Mouse (Mus musculus): Measurements from ENCODE around the gene Fbln5. TPM values are rescaled to one million over a fixed set of nuclear protein-coding genes. Genes with fewer than 3 reads are reported as not detected.

Gene Fbln5
- total and polyA plus RNA-seq, 3 experiments: 0.22 TPM; not detected in 2

- TF ChIP-seq GATA1 (IDR thresholded peaks at IDR 0.05; ENCODE audit: borderline replicate concordance, low read length) (no peak), TAL1 (conservative IDR thresholded peaks at IDR 0.05; ENCODE audit: low read depth, low read length) (no peak), CTCF (IDR thresholded peaks at IDR 0.05; ENCODE audit: low read depth, low read length) (no peak), POLR2AphosphoS5 (IDR thresholded peaks at IDR 0.05; ENCODE audit: insufficient replicate concordance, low read depth, low read length) (no peak), GATA2 (IDR thresholded peaks at IDR 0.05; ENCODE audit: borderline replicate concordance, low read depth, low read length) (no peak)
- no peak for ATAC-seq (ENCODE audit: extremely low read depth, insufficient number of reproducible peaks, low FRiP score, poor library complexity, severe bottlenecking)
- peaks cover 28% of the 10 kb centered on the region for H3K27me3 ChIP-seq (ENCODE audit: insufficient read depth, low read length)
- no peak overlapping the region for H3K4me3 ChIP-seq (ENCODE audit: low read depth, low read length)
- H3K4me1 ChIP-seq (ENCODE audit: insufficient read depth, low read depth, low read length): no peaks in the 10 kb centered on the region
- H3K36me3 ChIP-seq (replicated peaks): no peaks in the 10 kb centered on the region
- H3K9me3 ChIP-seq (replicated peaks): no peaks in the 10 kb centered on the region
- no peak for DNase-seq (ENCODE audit: low spot score)
These were observed 20.5 kb downstream of the Fbln5 start for GRCm38 (mm10) chr12:101798189-101798922.

- H3K27me3 ChIP-seq (ENCODE audit: insufficient read depth, low read length): peaks cover 25% of the 10 kb centered on the region
- no peak overlapping the region for H3K4me3 ChIP-seq (ENCODE audit: low read depth, low read length)
- H3K9me3 ChIP-seq (replicated peaks): no peaks in the 10 kb centered on the region
- no peak for DNase-seq (ENCODE audit: low spot score)
- no peaks in the 10 kb centered on the region for H3K36me3 ChIP-seq (replicated peaks)
- TF ChIP-seq TAL1 (conservative IDR thresholded peaks at IDR 0.05; ENCODE audit: low read depth, low read length) (no peak), CTCF (IDR thresholded peaks at IDR 0.05; ENCODE audit: low read depth, low read length) (no peak), GATA1 (IDR thresholded peaks at IDR 0.05; ENCODE audit: borderline replicate concordance, low read length) (no peak), POLR2AphosphoS5 (IDR thresholded peaks at IDR 0.05; ENCODE audit: insufficient replicate concordance, low read depth, low read length) (no peak), GATA2 (IDR thresholded peaks at IDR 0.05; ENCODE audit: borderline replicate concordance, low read depth, low read length) (no peak)
- no peak for ATAC-seq (ENCODE audit: extremely low read depth, insufficient number of reproducible peaks, low FRiP score, poor library complexity, severe bottlenecking)
- H3K4me1 ChIP-seq (ENCODE audit: insufficient read depth, low read depth, low read length): no peaks in the 10 kb centered on the region
These were observed 24.4 kb downstream of the Fbln5 start for GRCm38 (mm10) chr12:101794458-101794857.

- H3K4me3 ChIP-seq (ENCODE audit: low read depth, low read length): no peak overlapping the region
- no peak for TF ChIP-seq GATA1 (IDR thresholded peaks at IDR 0.05; ENCODE audit: borderline replicate concordance, low read length)
- TF ChIP-seq TAL1 (conservative IDR thresholded peaks at IDR 0.05; ENCODE audit: low read depth, low read length): no peak
- TF ChIP-seq CTCF (IDR thresholded peaks at IDR 0.05; ENCODE audit: low read depth, low read length): no peak
- no peak for TF ChIP-seq POLR2AphosphoS5 (IDR thresholded peaks at IDR 0.05; ENCODE audit: insufficient replicate concordance, low read depth, low read length)
- no peak for TF ChIP-seq GATA2 (IDR thresholded peaks at IDR 0.05; ENCODE audit: borderline replicate concordance, low read depth, low read length)
- no peak for ATAC-seq (ENCODE audit: extremely low read depth, insufficient number of reproducible peaks, low FRiP score, poor library complexity, severe bottlenecking)
- no peaks in the 10 kb centered on the region for H3K9me3 ChIP-seq (replicated peaks)
- no peak for DNase-seq (ENCODE audit: low spot score)
- no peaks in the 10 kb centered on the region for H3K36me3 ChIP-seq (replicated peaks)
- peaks cover 21% of the 10 kb centered on the region for H3K27me3 ChIP-seq (ENCODE audit: insufficient read depth, low read length)
- H3K4me1 ChIP-seq (ENCODE audit: insufficient read depth, low read depth, low read length): no peaks in the 10 kb centered on the region
These were observed 25.6 kb downstream of the Fbln5 start for GRCm38 (mm10) chr12:101793221-101793621.

GRCm38 (mm10) chr12:101792684-101793083 lies 26.2 kb downstream of the Fbln5 start:
- peaks cover 21% of the 10 kb centered on the region for H3K27me3 ChIP-seq (ENCODE audit: insufficient read depth, low read length)
- H3K36me3 ChIP-seq (replicated peaks): no peaks in the 10 kb centered on the region
- no peak for ATAC-seq (ENCODE audit: extremely low read depth, insufficient number of reproducible peaks, low FRiP score, poor library complexity, severe bottlenecking)
- H3K4me3 ChIP-seq (ENCODE audit: low read depth, low read length): no peak overlapping the region
- TF ChIP-seq POLR2AphosphoS5 (IDR thresholded peaks at IDR 0.05; ENCODE audit: insufficient replicate concordance, low read depth, low read length): no peak
- TF ChIP-seq GATA1 (IDR thresholded peaks at IDR 0.05; ENCODE audit: borderline replicate concordance, low read length): no peak
- no peak for TF ChIP-seq TAL1 (conservative IDR thresholded peaks at IDR 0.05; ENCODE audit: low read depth, low read length)
- no peak for TF ChIP-seq CTCF (IDR thresholded peaks at IDR 0.05; ENCODE audit: low read depth, low read length)
- TF ChIP-seq GATA2 (IDR thresholded peaks at IDR 0.05; ENCODE audit: borderline replicate concordance, low read depth, low read length): no peak
- DNase-seq (ENCODE audit: low spot score): no peak
- no peaks in the 10 kb centered on the region for H3K4me1 ChIP-seq (ENCODE audit: insufficient read depth, low read depth, low read length)
- H3K9me3 ChIP-seq (replicated peaks): no peaks in the 10 kb centered on the region

GRCm38 (mm10) chr12:101789767-101790166 lies 29.1 kb downstream of the Fbln5 start:
- no peak for TF ChIP-seq TAL1 (conservative IDR thresholded peaks at IDR 0.05; ENCODE audit: low read depth, low read length)
- no peak for TF ChIP-seq GATA2 (IDR thresholded peaks at IDR 0.05; ENCODE audit: borderline replicate concordance, low read depth, low read length)
- no peak for TF ChIP-seq CTCF (IDR thresholded peaks at IDR 0.05; ENCODE audit: low read depth, low read length)
- TF ChIP-seq GATA1 (IDR thresholded peaks at IDR 0.05; ENCODE audit: borderline replicate concordance, low read length): no peak
- no peak for TF ChIP-seq POLR2AphosphoS5 (IDR thresholded peaks at IDR 0.05; ENCODE audit: insufficient replicate concordance, low read depth, low read length)
- ATAC-seq (ENCODE audit: extremely low read depth, insufficient number of reproducible peaks, low FRiP score, poor library complexity, severe bottlenecking): no peak
- no peak overlapping the region for H3K4me3 ChIP-seq (ENCODE audit: low read depth, low read length)

GRCm38 (mm10) chr12:101789250-101789649 lies 29.6 kb downstream of the Fbln5 start:
- Histone ChIP-seq H3K4me3 (ENCODE audit: low read depth, low read length) (no peak overlapping the region), H3K36me3 (replicated peaks) (no peaks in the 10 kb centered on the region), H3K9me3 (replicated peaks) (no peaks in the 10 kb centered on the region), H3K27me3 (ENCODE audit: insufficient read depth, low read length) (peaks cover 7% of the 10 kb centered on the region; the same call in 1 of the 2 replicates), H3K4me1 (ENCODE audit: insufficient read depth, low read depth, low read length) (no peaks in the 10 kb centered on the region)
- TF ChIP-seq TAL1 (conservative IDR thresholded peaks at IDR 0.05; ENCODE audit: low read depth, low read length) (no peak), GATA2 (IDR thresholded peaks at IDR 0.05; ENCODE audit: borderline replicate concordance, low read depth, low read length) (no peak), CTCF (IDR thresholded peaks at IDR 0.05; ENCODE audit: low read depth, low read length) (no peak), GATA1 (IDR thresholded peaks at IDR 0.05; ENCODE audit: borderline replicate concordance, low read length) (no peak), POLR2AphosphoS5 (IDR thresholded peaks at IDR 0.05; ENCODE audit: insufficient replicate concordance, low read depth, low read length) (no peak)
- ATAC-seq (ENCODE audit: extremely low read depth, insufficient number of reproducible peaks, low FRiP score, poor library complexity, severe bottlenecking) (no peak), DNase-seq (ENCODE audit: low spot score) (no peak)

More at GRCm38 (mm10) chr12:101789767-101790166, 29.1 kb downstream of the Fbln5 start:
- Histone ChIP-seq H3K9me3 (replicated peaks) (no peaks in the 10 kb centered on the region), H3K4me1 (ENCODE audit: insufficient read depth, low read depth, low read length) (no peaks in the 10 kb centered on the region), H3K36me3 (replicated peaks) (no peaks in the 10 kb centered on the region), H3K27me3 (ENCODE audit: insufficient read depth, low read length) (peaks cover 11% of the 10 kb centered on the region)
- DNase-seq (ENCODE audit: low spot score): no peak
